Mouse (Mus musculus) spleen, embryonic (tissue): Measurements from ENCODE around the gene Sec24c.
"Not testable (repeated sequence)": the region's sequence is repeated elsewhere in the genome, so short reads cannot be mapped to it uniquely, and the experiment has no call there.

Experiments
- CTCF ChIA-PET: fragments of 350-600 bp; sonication (Branson Sonifier 250); formaldehyde crosslinking; loops from one replicate; lab custom pipeline; 2022; lab: Charles Lee

Gene Sec24c

DNA sequence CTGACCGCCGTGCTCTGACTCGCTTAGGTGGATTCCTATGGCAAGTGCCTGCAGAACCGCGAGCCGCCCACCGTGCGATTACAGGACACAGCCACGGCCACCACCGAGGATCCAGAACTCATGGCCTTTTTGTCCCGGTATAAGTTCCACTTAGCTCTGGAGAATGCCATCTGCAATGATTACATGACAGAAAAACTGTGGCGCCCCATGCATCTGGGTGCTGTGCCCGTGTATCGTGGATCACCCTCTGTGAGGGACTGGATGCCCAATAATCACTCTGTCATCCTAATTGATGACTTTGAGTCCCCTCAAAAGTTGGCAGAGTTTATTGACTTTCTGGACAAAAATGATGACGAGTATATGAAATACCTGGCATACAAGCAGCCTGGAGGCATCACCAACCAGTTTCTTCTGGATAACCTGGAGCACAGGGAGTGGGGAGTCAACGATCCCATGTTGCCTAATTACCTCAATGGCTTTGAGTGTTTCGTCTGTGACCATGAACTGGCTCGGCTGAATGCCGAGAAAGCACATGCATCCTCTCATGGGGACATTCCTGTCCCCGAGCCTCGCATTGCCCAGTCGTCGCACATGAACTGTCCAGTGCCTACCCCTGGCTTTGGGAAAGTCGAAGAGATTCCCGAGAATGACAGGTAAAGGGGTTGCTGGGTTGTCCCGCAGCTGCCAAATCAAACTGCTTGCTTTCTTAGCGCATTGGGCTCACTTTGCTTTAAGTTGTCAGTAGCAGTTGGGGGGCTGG is 21.8 kb downstream of the Sec24c start:
- CTCF ChIA-PET, result interaction anchor here (0.5 kb wide), 1 partner anchor 70 kb away, joined by 7 read pairs; no protein-coding TSS in a partner anchor

- CTCF ChIA-PET, result no interaction called here
Observed at GRCm38 (mm10) chr14:20696986-20697385, 22.9 kb downstream of the Sec24c start.

- CTCF ChIA-PET, result no interaction called here
Observed at GRCm38 (mm10) chr14:20698515-20698914, 24.4 kb downstream of the Sec24c start.

DNA sequence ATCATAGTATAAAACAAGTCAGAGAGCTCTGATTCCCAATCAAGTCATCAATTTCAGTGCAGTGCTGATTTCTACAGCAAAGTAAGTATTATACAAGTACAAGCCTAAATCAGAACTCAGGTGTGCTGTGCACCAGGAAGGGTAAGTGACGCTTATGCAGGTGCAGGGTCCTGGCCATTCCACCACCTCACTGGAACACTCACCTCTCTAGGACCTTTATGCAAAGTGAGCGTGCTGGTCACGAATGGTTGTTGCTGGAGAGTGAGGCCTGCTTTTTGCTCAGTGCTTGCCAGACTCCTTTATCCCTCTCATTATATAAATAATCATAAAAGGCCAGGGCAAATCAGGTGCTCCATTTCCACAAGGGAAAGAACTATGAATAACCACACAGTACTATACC is 26.3 kb downstream of the Sec24c start:
- CTCF ChIA-PET, result no interaction called here

DNA sequence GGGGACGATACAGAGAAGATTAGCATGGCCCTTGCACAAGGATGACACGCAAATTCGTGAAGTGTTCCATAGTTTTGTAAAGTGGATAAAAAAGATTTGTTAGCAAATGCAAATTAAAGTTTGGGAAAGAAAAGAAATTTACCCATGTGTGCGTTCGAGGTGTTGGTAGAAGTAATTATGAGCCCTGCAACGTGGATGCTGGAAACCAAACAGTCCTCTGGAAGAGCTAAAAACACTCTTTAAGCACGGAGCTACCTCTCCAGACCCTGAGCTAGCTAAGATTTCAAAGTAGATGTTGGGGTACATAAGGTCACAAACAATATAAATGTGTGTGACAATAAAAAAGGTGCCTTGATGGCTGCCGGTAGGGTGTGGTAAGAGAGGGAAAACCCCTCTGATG is 27.4 kb downstream of the Sec24c start:
- CTCF ChIA-PET, result no interaction called here

GRCm38 (mm10) chr14:20702096-20702740 is 28.1 kb downstream of the Sec24c start:
- CTCF ChIA-PET, result no interaction called here

- CTCF ChIA-PET, result no interaction called here
Observed at GRCm38 (mm10) chr14:20702741-20703381, 28.8 kb downstream of the Sec24c start, which contains the start of gene Chchd1. TSS of gene Chchd1 (plus strand) at chr14:20703006.

- CTCF ChIA-PET, result not testable (repeated sequence)
Observed at GRCm38 (mm10) chr14:20703461-20703860, 29.4 kb downstream of the Sec24c start.

- CTCF ChIA-PET, result no interaction called here
Observed at GRCm38 (mm10) chr14:20707201-20708190, 33.4 kb downstream of the Sec24c start, which contains the start of gene Zswim8. TSS of gene Zswim8 (plus strand) at chr14:20707552.

- CTCF ChIA-PET, result no interaction called here
Observed at GRCm38 (mm10) chr14:20708239-20708638, 34.1 kb downstream of the Sec24c start.

DNA sequence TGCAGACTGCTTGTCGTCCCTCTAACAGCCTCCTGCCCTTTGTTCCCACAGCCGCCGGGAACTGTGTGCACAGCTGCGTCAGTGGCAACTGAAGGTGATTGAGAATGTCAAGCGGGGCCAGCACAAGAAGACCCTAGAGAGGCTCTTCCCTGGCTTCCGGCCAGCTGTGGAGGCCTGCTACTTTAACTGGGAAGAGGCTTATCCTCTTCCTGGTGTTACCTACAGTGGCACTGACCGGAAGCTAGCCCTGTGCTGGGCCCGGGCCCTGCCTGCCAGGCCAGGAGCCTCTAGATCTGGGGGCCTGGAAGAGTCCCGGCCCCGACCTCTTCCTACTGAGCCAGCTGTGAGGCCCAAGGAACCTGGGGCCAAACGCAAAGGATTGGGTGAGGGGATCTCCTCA is 39.7 kb downstream of the Sec24c start:
- CTCF ChIA-PET, result interaction anchor here (0.6 kb wide), 1 partner anchor 9 kb away, joined by 3 read pairs; no protein-coding TSS in a partner anchor

- CTCF ChIA-PET, result no interaction called here
Observed at GRCm38 (mm10) chr14:20718443-20718842, 44.3 kb downstream of the Sec24c start.

DNA sequence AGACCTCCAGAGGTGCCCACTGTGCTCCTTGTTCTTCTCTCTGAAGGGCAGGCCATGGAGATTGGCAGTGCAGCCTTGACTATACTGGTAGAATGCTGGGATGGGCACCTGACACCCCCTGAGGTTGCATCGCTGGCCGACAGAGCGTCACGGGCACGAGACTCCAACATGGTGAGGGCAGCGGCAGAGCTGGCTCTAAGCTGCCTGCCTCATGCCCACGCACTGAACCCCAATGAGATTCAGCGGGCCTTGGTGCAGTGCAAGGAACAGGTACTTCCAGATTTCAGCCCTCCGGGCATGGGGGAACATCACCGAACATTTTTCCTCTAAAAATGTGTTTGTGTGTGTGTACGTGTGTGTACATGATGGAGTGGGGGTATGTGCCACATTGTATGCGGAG is 45.7 kb downstream of the Sec24c start:
- CTCF ChIA-PET, result no interaction called here

DNA sequence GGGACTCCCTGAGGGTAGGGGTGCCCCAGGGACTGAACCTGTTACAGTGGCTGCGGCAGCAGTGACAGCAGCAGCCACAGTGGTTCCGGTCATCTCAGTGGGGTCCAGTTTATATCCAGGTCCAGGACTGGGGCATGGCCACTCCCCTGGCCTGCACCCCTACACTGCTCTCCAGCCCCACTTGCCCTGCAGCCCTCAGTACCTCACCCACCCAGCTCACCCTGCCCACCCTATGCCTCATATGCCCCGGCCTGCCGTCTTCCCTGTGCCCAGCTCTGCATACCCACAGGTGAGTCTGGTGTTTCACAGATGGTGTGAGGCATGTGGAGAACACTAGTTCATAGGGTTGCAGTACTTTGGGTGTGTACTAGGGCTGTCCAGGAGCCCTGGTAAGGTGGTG is 47.3 kb downstream of the Sec24c start:
- CTCF ChIA-PET, result interaction anchor here (0.7 kb wide), 1 partner anchor 47 kb away, joined by 6 read pairs; no protein-coding TSS in a partner anchor

DNA sequence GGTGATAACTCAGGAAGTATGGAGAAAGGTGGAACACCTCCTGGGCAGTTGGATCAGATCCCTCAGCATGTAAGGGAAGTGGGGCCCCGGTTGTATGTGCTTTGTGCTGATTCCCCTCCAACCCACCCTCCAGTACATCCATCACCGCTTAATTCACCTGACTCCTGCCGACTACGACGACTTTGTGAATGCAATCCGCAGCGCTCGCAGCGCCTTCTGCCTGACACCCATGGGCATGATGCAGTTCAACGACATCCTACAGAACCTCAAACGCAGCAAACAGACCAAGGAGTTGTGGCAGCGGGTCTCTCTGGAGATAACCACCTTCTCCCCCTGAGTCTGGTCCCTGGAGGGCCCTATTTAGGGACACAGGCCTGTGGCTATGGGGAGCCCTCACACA is 48.9 kb downstream of the Sec24c start:
- CTCF ChIA-PET, result no interaction called here

DNA sequence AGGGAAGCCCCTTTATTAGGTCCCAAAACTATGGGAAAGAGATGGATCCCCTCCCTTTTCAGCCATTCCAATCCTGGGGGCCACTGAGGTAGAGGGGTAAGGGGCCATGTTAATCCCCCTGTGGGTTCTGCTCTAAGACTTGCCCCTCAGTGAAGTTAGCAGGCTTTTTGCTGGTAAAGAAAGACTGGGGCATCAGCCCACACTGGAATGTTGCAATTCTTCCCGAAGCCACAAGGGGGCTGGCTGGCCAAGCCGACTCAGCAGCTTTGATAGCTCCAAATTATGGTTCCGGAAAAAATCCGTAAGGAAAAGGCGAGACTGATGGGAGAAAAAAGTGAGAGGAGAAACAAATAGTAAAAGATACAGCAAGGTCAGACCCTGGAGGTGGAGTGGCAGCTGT is 49.9 kb downstream of the Sec24c start:
- CTCF ChIA-PET, result no interaction called here

DNA sequence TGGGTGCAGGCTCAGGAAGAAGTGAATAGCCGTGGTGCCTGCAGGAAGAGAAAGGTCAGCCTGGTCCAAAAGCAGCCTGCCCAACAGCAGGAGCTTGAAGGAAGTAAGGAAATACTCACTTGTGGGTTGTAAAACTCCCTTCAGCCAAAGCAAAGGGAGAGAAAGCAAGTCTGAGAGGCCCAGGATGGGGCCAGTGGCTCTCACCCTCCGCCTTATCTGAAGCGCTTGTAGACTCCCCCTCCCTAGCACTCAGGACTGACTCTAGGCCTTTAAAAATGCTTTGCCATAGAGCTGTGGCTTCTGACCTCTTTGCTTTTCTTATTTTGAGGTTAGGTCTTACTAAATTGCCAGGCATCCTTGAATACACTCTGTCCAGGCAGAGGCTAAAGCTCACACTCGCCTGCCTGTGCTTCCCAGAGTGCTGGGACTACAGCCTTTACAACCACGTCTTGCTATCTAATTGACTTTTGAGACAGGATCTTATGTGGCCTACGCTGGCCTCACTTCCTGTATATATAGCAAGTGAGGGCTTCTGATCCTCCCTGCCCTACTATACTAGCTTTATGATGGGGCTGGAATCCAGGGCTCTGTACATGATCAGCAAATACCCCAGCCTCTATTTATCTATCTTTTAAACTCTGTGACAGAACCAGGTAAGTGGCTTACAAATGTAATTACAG is 51.7 kb downstream of the Sec24c start:
- CTCF ChIA-PET, result no interaction called here

GRCm38 (mm10) chr14:20729871-20730270 is 55.8 kb downstream of the Sec24c start:
- CTCF ChIA-PET, result no interaction called here

DNA sequence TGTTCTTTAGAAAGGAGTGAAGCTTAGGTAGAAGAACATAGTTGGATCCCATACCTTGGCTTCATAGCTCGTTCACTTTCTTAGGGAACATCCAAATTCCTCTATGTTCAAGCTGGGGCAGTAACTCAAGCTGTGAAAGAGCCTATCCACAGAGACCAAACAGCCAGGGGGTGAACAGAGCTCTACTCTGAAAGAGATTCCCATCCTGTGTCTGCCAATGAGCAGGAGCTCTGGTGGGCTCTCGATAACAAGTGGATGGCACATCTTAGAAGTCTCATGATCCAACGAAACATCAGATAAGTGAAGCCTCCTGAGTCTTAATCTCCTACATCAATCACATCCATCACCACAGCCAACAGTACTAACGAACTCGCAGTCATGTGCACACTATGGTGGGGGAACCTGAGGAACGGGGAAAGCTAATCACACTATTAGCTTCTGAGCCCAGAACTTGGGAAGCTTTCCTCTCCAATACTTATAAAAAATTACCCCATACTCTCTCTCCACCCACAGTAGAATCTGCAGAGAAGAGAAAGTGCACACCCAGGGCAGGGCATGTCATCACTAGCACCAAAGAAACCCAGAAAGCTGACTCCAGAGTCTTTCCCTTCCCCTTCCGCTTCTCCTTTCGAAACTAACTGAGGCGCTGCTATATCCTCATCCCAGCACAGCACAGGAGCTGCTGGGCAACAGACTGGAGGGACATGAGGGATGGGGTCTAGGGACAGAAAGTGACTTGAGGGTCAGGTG is 56.9 kb downstream of the Sec24c start:
- CTCF ChIA-PET, result no interaction called here
